Mouse (Mus musculus) spleen, adult 2 months (tissue): ENCODE measurements around the gene Pim2. TPM values are rescaled to one million over a fixed set of nuclear protein-coding genes. Genes with fewer than 3 reads are reported as not detected.

Experiments
- DNase-seq, 2 experiments: peaks; one replicate each; pipeline versions ENCODE4 v3.0.0 to v3.0.0-alpha.2; 2012 to 2021; ENCODE audit warnings: low spot score in 2 of 2, low read depth in 1 of 2
- H3K27ac ChIP-seq: fragments of 200-500 bp; 2 replicates; pipeline ENCODE4 v1.5.1; 2012; ENCODE audit warnings: low read length, inconsistent platforms; ENCODE audit not compliant: insufficient read depth
- H3K27me3 ChIP-seq: fragments of 200-500 bp; 2 replicates; pipeline ENCODE4 v1.6.1; 2012; ENCODE audit warnings: mild to moderate bottlenecking, moderate library complexity, low read length, inconsistent platforms; ENCODE audit not compliant: control insufficient read depth, insufficient read depth
- H3K36me3 ChIP-seq: fragments of 200-500 bp; 2 replicates; pipeline ENCODE4 v1.6.1; 2012; ENCODE audit warnings: mild to moderate bottlenecking, low read length, inconsistent platforms; ENCODE audit not compliant: control insufficient read depth, insufficient read depth
- H3K4me1 ChIP-seq: fragments of 200-500 bp; 2 replicates; pipeline ENCODE4 v1.6.1; 2011; ENCODE audit warnings: inconsistent platforms; ENCODE audit not compliant: control insufficient read depth, insufficient read depth, insufficient read length
- H3K4me3 ChIP-seq: fragments of 200-500 bp; 2 replicates; pipeline ENCODE4 v1.5.1; 2011; ENCODE audit warnings: mild to moderate bottlenecking, inconsistent platforms; ENCODE audit not compliant: insufficient read depth, insufficient read length; ENCODE audit errors: extremely low read depth
- CTCF ChIP-seq: fragments of 200-500 bp; IDR thresholded peaks from 2 replicates; pipeline ENCODE4 v1.5.1; 2011; ENCODE audit warnings: mild to moderate bottlenecking, inconsistent platforms; ENCODE audit not compliant: insufficient read depth, insufficient read length, insufficient replicate concordance; ENCODE audit errors: extremely low read depth
- POLR2A ChIP-seq: fragments of 200-500 bp; IDR thresholded peaks from 2 replicates; pipeline ENCODE4 v1.6.1; 2011; ENCODE audit warnings: low read depth, low read length, inconsistent platforms
- WGBS: fragments of 180-500 bp; shearing (Covaris S2); methylation state at CpG from one replicate; pipeline ENCODE4 v1.1.7; 2018; 5-methylcytosine and 5-hydroxymethylcytosine counted together
- polyA plus RNA-seq: library from polyadenylated mRNA; depleted of rRNA; stranded (reverse); fragments of >200 nt; gene quantifications from 2 replicates; pipeline ENCODE4 v1.2.3, GENCODE M21; 2012

Pim2 gene
- polyA plus RNA-seq, 1 experiment, result 40.1 TPM

DNA sequence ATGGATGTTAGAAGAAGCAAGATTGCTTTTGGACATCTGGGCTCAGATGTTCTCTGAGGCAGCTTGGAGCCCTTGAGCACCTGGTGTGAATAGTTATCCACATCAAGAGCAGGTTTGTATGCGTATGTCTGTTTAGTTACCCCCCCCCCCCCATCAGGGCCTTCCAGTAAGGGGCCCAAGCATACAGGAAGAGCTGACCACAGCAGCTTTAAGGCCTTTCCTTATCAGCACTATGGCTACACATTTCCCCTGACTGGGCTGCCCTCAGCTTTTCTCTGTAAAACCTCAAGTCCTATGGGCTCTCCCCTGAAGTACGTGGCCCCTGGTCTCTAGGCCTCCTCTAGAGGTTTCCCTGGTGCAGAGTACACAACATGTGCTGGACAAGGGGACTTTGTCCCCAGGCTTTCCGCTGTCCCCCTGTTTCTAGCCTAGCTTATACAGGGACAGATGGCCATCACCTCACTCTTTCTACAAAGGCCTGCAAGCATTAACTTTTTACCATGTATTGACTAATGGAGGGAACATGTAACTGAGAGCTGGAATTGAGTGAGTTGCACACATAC, 18.8 kb upstream of the Pim2 start:
- no peak overlapping the region for H3K4me3 ChIP-seq
- DNase-seq, result no peak
- no peak for TF ChIP-seq CTCF
- no peak for TF ChIP-seq POLR2A
- peaks cover 5% of the 10 kb centered on the region; the same call in 1 of the 2 replicates for H3K4me1 ChIP-seq
- WGBS, result 73% methylated on average over 3 of the region's 3 CpGs
- H3K36me3 ChIP-seq, result peaks cover 1% of the 10 kb centered on the region; the same call in 1 of the 2 replicates
- no peaks in the 10 kb centered on the region for H3K27me3 ChIP-seq
- H3K27ac ChIP-seq, result no peak overlapping the region

DNA sequence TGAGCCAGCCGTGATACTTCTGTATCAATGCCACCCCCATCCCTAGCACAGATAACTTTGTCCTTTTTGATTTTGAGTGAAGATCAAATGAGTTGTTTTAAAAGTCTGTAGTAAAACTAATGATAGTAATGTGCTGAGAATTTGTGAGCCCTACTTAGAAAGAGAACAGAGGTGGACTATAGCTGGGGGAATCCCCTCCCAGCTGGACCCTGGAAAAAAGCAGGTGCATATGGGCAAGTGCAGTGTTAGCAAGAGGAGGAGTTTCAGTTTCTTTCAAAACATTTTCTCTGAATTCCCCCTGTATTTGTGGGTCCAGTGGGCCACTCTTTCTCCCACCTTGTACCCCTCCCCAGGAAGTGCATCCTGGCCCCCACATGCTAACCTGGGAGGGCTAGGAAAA, 14.9 kb upstream of the Pim2 start:
- 62% methylated on average over 1 of the region's 1 CpGs for WGBS
- Histone ChIP-seq H3K4me3 (no peak overlapping the region), H3K4me1 (peaks cover 14% of the 10 kb centered on the region), H3K36me3 (peaks cover 4% of the 10 kb centered on the region), H3K27ac (peak overlapping the region; percentile 38; the same call in 1 of the 2 replicates), H3K27me3 (no peaks in the 10 kb centered on the region)
- TF ChIP-seq CTCF (no peak), POLR2A (no peak)
- DNase-seq, result no peak

GRCm38 (mm10) chrX:7864551-7864950, 13.5 kb upstream of the Pim2 start:
- peaks cover 4% of the 10 kb centered on the region for H3K36me3 ChIP-seq
- H3K27ac ChIP-seq, result peak overlapping the region; percentile 83
- peak in 1 of 2 experiments; percentile 5 for DNase-seq
- no peak overlapping the region for H3K4me3 ChIP-seq
- TF ChIP-seq POLR2A, result no peak
- TF ChIP-seq CTCF, result no peak
- H3K4me1 ChIP-seq, result peaks cover 16% of the 10 kb centered on the region
- no peaks in the 10 kb centered on the region for H3K27me3 ChIP-seq
- 43% methylated on average over 3 of the region's 3 CpGs for WGBS

DNA sequence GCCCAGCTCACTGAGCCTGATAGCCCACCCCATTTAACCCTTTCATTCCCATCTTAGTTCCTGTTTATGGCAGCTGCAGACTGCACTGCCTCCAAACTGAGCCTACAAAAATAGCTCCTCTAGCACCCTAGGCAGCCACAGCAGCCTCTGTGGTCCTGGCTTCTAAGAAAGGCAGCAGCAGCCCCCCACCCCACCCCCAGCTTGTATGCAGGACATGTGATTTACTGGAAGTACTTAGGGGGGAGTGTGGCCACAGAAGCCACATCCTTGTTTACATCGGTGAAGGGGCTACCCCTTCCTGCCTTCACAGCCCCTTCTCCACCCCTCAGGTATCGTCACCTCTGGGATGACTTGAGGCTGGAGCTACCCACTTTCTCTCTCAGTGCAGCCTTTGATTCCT, 12.7 kb upstream of the Pim2 start:
- WGBS, result 29% methylated on average over 2 of the region's 2 CpGs
- Histone ChIP-seq H3K4me3 (no peak overlapping the region), H3K27ac (peak overlapping the region; percentile 83), H3K36me3 (peaks cover 4% of the 10 kb centered on the region), H3K4me1 (peaks cover 16% of the 10 kb centered on the region), H3K27me3 (no peaks in the 10 kb centered on the region)
- peak in 1 of 2 experiments; percentile 17 for DNase-seq
- TF ChIP-seq CTCF (no peak), POLR2A (no peak)

GRCm38 (mm10) chrX:7865786-7866185, 12.3 kb upstream of the Pim2 start:
- peaks cover 4% of the 10 kb centered on the region for H3K36me3 ChIP-seq
- no peak for DNase-seq
- TF ChIP-seq POLR2A (no peak), CTCF (no peak)
- H3K4me3 ChIP-seq, result no peak overlapping the region
- peak overlapping the region; percentile 83 for H3K27ac ChIP-seq
- no peaks in the 10 kb centered on the region for H3K27me3 ChIP-seq
- peaks cover 16% of the 10 kb centered on the region for H3K4me1 ChIP-seq
- WGBS, result 29% methylated on average over 2 of the region's 2 CpGs

- Histone ChIP-seq H3K27me3 (no peaks in the 10 kb centered on the region), H3K36me3 (peaks cover 6% of the 10 kb centered on the region), H3K4me1 (peaks cover 13% of the 10 kb centered on the region), H3K4me3 (no peak overlapping the region), H3K27ac (no peak overlapping the region)
- no peak for DNase-seq
- TF ChIP-seq POLR2A, result no peak
- no peak for TF ChIP-seq CTCF
- 72% methylated on average over 1 of the region's 1 CpGs for WGBS
Observed at GRCm38 (mm10) chrX:7867141-7867540, 10.9 kb upstream of the Pim2 start.

DNA sequence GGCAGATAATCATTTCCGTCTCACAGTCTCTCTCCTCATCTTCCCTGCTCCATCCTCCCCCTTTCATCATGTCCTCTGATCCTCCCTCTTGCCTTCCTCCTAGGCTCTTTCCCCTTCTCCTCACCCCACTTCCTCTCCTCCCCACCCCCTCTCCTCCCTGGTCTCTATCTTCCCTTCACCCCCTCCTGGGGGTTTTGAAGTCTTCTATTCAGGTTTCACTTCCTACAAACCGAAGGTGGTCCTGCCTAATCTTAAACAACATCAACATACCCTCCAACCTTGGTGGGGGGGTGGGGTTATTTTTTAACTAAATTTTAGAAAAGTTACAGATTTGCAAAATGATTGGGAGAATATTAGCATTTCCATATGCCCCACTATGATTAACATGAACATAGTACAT, 9.6 kb upstream of the Pim2 start:
- H3K4me1 ChIP-seq, result peaks cover 13% of the 10 kb centered on the region
- H3K27ac ChIP-seq, result no peak overlapping the region
- no peak for DNase-seq
- no peaks in the 10 kb centered on the region for H3K27me3 ChIP-seq
- TF ChIP-seq POLR2A, result no peak
- peaks cover 7% of the 10 kb centered on the region for H3K36me3 ChIP-seq
- H3K4me3 ChIP-seq, result no peak overlapping the region
- 53% methylated on average over 2 of the region's 2 CpGs for WGBS
